Mouse (Mus musculus): Measurements from ENCODE around the gene Pias4. TPM values are rescaled to one million over a fixed set of nuclear protein-coding genes. Genes with fewer than 3 reads are reported as not detected.
A peak's percentile ranks its signal among the peaks of the same experiment; 100 is the strongest.

The Pias4 gene
- polyA plus RNA-seq, 1 experiment, result 47.8 TPM

- TF ChIP-seq CTCF (IDR thresholded peaks at IDR 0.05; ENCODE audit: borderline replicate concordance, extremely low read depth, insufficient read depth, insufficient read length) (peak; percentile 17; the same call in 1 of the 2 replicates), POLR2A (IDR thresholded peaks at IDR 0.05; ENCODE audit: borderline replicate concordance, extremely low read depth, insufficient read depth, insufficient read length, poor library complexity, severe bottlenecking) (peak; percentile 60)
Measured at GRCm38 (mm10) chr10:81135831-81136705, 31.7 kb downstream of the Pias4 start.

GRCm38 (mm10) chr10:81134966-81135681 is 32.6 kb downstream of the Pias4 start, which contains the start of gene Zbtb7a:
TSS of gene Zbtb7a (plus strand) at chr10:81135220.
- TF ChIP-seq CTCF (IDR thresholded peaks at IDR 0.05; ENCODE audit: borderline replicate concordance, extremely low read depth, insufficient read depth, insufficient read length) (no peak), POLR2A (IDR thresholded peaks at IDR 0.05; ENCODE audit: borderline replicate concordance, extremely low read depth, insufficient read depth, insufficient read length, poor library complexity, severe bottlenecking) (no peak)
- DNase-seq (ENCODE audit: low read depth), result peak; percentile 32

More at GRCm38 (mm10) chr10:81135831-81136705, 31.7 kb downstream of the Pias4 start:
- DNase-seq (ENCODE audit: low read depth), result peak; percentile 82

- DNase-seq (ENCODE audit: low read depth), result no peak
- TF ChIP-seq CTCF (IDR thresholded peaks at IDR 0.05; ENCODE audit: borderline replicate concordance, extremely low read depth, insufficient read depth, insufficient read length) (no peak), POLR2A (IDR thresholded peaks at IDR 0.05; ENCODE audit: borderline replicate concordance, extremely low read depth, insufficient read depth, insufficient read length, poor library complexity, severe bottlenecking) (no peak)
Measured at GRCm38 (mm10) chr10:81134181-81134587, 33.5 kb downstream of the Pias4 start.

- TF ChIP-seq CTCF (IDR thresholded peaks at IDR 0.05; ENCODE audit: borderline replicate concordance, extremely low read depth, insufficient read depth, insufficient read length) (no peak), POLR2A (IDR thresholded peaks at IDR 0.05; ENCODE audit: borderline replicate concordance, extremely low read depth, insufficient read depth, insufficient read length, poor library complexity, severe bottlenecking) (no peak)
- no peak for DNase-seq (ENCODE audit: low read depth)
Measured at GRCm38 (mm10) chr10:81123500-81123899, 44.2 kb downstream of the Pias4 start.

GRCm38 (mm10) chr10:81122889-81123288 is 44.8 kb downstream of the Pias4 start:
- no peak for TF ChIP-seq CTCF (IDR thresholded peaks at IDR 0.05; ENCODE audit: borderline replicate concordance, extremely low read depth, insufficient read depth, insufficient read length)
- TF ChIP-seq POLR2A (IDR thresholded peaks at IDR 0.05; ENCODE audit: borderline replicate concordance, extremely low read depth, insufficient read depth, insufficient read length, poor library complexity, severe bottlenecking), result no peak
- no peak for DNase-seq (ENCODE audit: low read depth)

- no peak for DNase-seq (ENCODE audit: low read depth)
- no peak for TF ChIP-seq POLR2A (IDR thresholded peaks at IDR 0.05; ENCODE audit: borderline replicate concordance, extremely low read depth, insufficient read depth, insufficient read length, poor library complexity, severe bottlenecking)
Measured at GRCm38 (mm10) chr10:81120650-81121049, 47.1 kb downstream of the Pias4 start.

- DNase-seq (ENCODE audit: low read depth), result no peak
- TF ChIP-seq POLR2A (IDR thresholded peaks at IDR 0.05; ENCODE audit: borderline replicate concordance, extremely low read depth, insufficient read depth, insufficient read length, poor library complexity, severe bottlenecking) (no peak), CTCF (IDR thresholded peaks at IDR 0.05; ENCODE audit: borderline replicate concordance, extremely low read depth, insufficient read depth, insufficient read length) (no peak)
Measured at GRCm38 (mm10) chr10:81119625-81120024, 48.1 kb downstream of the Pias4 start.

- no peak for DNase-seq (ENCODE audit: low read depth)
- no peak for TF ChIP-seq CTCF (IDR thresholded peaks at IDR 0.05; ENCODE audit: borderline replicate concordance, extremely low read depth, insufficient read depth, insufficient read length)
- no peak for TF ChIP-seq POLR2A (IDR thresholded peaks at IDR 0.05; ENCODE audit: borderline replicate concordance, extremely low read depth, insufficient read depth, insufficient read length, poor library complexity, severe bottlenecking)
Measured at GRCm38 (mm10) chr10:81112946-81113345, 54.8 kb downstream of the Pias4 start.

- TF ChIP-seq CTCF (IDR thresholded peaks at IDR 0.05; ENCODE audit: borderline replicate concordance, extremely low read depth, insufficient read depth, insufficient read length) (no peak), POLR2A (IDR thresholded peaks at IDR 0.05; ENCODE audit: borderline replicate concordance, extremely low read depth, insufficient read depth, insufficient read length, poor library complexity, severe bottlenecking) (no peak)
Measured at GRCm38 (mm10) chr10:81106113-81106721, 61.5 kb downstream of the Pias4 start.

GRCm38 (mm10) chr10:81105565-81106112 is 62.1 kb downstream of the Pias4 start, which contains the start of gene Map2k2:
TSS of gene Map2k2 (plus strand) at chr10:81105915.
- TF ChIP-seq CTCF (IDR thresholded peaks at IDR 0.05; ENCODE audit: borderline replicate concordance, extremely low read depth, insufficient read depth, insufficient read length), result no peak
- peak; percentile 99 for TF ChIP-seq POLR2A (IDR thresholded peaks at IDR 0.05; ENCODE audit: borderline replicate concordance, extremely low read depth, insufficient read depth, insufficient read length, poor library complexity, severe bottlenecking)
- peak; percentile 99 for DNase-seq (ENCODE audit: low read depth)

More at GRCm38 (mm10) chr10:81106113-81106721, 61.5 kb downstream of the Pias4 start:
- peak; percentile 91 for DNase-seq (ENCODE audit: low read depth)

Other genes starting within 250 kb of the Pias4 start
- 58.8 and 72.3 TPM in 2 replicates for gene Lmnb2, start 249.7 kb downstream of the Pias4 start, polyA plus RNA-seq (2012; rRNA removed)
- 8.4 and 8.5 TPM in 2 replicates for gene Gadd45b, start 237.8 kb downstream of the Pias4 start, polyA plus RNA-seq (2012; rRNA removed)
- 13.3 and 13.6 TPM in 2 replicates for gene Gng7, start 153.0 kb downstream of the Pias4 start, polyA plus RNA-seq (2012; rRNA removed)
- 41.5 and 66.5 TPM in 2 replicates for gene Diras1, start 142.3 kb downstream of the Pias4 start, polyA plus RNA-seq (2012; rRNA removed)
- gene Slc39a3, start 130.5 kb downstream of the Pias4 start, polyA plus RNA-seq (2012; rRNA removed), result 70.0 and 77.9 TPM in 2 replicates
- gene Sgta, start 107.7 kb downstream of the Pias4 start, polyA plus RNA-seq (2012; rRNA removed), result 326 and 369 TPM in 2 replicates
- gene Thop1, start 97.9 kb downstream of the Pias4 start, polyA plus RNA-seq (2012; rRNA removed), result 69.5 and 86.1 TPM in 2 replicates
- 0.19 and 0.20 TPM in 2 replicates for gene Creb3l3, start 69.0 kb downstream of the Pias4 start, polyA plus RNA-seq (2012; rRNA removed)
- gene Map2k2, start 62.0 kb downstream of the Pias4 start, polyA plus RNA-seq (2012; rRNA removed), result 203 and 214 TPM in 2 replicates
- 9.2 and 12.7 TPM in 2 replicates for gene Zbtb7a, start 32.7 kb downstream of the Pias4 start, polyA plus RNA-seq (2012; rRNA removed)
- gene Eef2, start 8.7 kb upstream of the Pias4 start, polyA plus RNA-seq (2012; rRNA removed), result 1,504 and 1,952 TPM in 2 replicates
- 82.3 and 88.4 TPM in 2 replicates for gene Dapk3, start 15.1 kb upstream of the Pias4 start, polyA plus RNA-seq (2012; rRNA removed)
- gene 4930442H23Rik, start 15.9 kb upstream of the Pias4 start, polyA plus RNA-seq (2012; rRNA removed), result not detected in 2 replicates
- 0.18 and 0.21 TPM in 2 replicates for gene Nmrk2, start 34.1 kb upstream of the Pias4 start, polyA plus RNA-seq (2012; rRNA removed)
- 134 and 169 TPM in 2 replicates for gene Atcay, start 62.9 kb upstream of the Pias4 start, polyA plus RNA-seq (2012; rRNA removed)
- 59.8 and 63.6 TPM in 2 replicates for gene Zfr2, start 65.2 kb upstream of the Pias4 start, polyA plus RNA-seq (2012; rRNA removed)
- 30.6 and 31.9 TPM in 2 replicates for gene Matk, start 85.0 kb upstream of the Pias4 start, polyA plus RNA-seq (2012; rRNA removed)
- gene Mrpl54, start 99.0 kb upstream of the Pias4 start, polyA plus RNA-seq (2012; rRNA removed), result 67.0 and 72.1 TPM in 2 replicates
- 45.2 and 47.0 TPM in 2 replicates for gene Apba3, start 99.0 kb upstream of the Pias4 start, polyA plus RNA-seq (2012; rRNA removed)
- gene Tjp3, start 123.7 kb upstream of the Pias4 start, polyA plus RNA-seq (2012; rRNA removed), result 4.6 and 4.9 TPM in 2 replicates
- gene Pip5k1c, start 125.0 kb upstream of the Pias4 start, polyA plus RNA-seq (2012; rRNA removed), result 267 and 268 TPM in 2 replicates
- gene Cactin, start 153.2 kb upstream of the Pias4 start, polyA plus RNA-seq (2012; rRNA removed), result 41.4 and 44.3 TPM in 2 replicates
- gene Tbxa2r, start 160.8 kb upstream of the Pias4 start, polyA plus RNA-seq (2012; rRNA removed), result 5.0 and 5.3 TPM in 2 replicates
- gene Gipc3, start 175.3 kb upstream of the Pias4 start, polyA plus RNA-seq (2012; rRNA removed), result 0.05 and 0.16 TPM in 2 replicates
- gene Hmg20b, start 182.6 kb upstream of the Pias4 start, polyA plus RNA-seq (2012; rRNA removed), result 49.5 and 63.8 TPM in 2 replicates
- 13.1 and 15.6 TPM in 2 replicates for gene Mfsd12, start 189.6 kb upstream of the Pias4 start, polyA plus RNA-seq (2012; rRNA removed)
- 0.19 and 0.25 TPM in 2 replicates for gene 4930404N11Rik, start 197.9 kb upstream of the Pias4 start, polyA plus RNA-seq (2012; rRNA removed)
- 154 and 184 TPM in 2 replicates for gene Fzr1, start 210.6 kb upstream of the Pias4 start, polyA plus RNA-seq (2012; rRNA removed)
- gene Dohh, start 216.5 kb upstream of the Pias4 start, polyA plus RNA-seq (2012; rRNA removed), result 64.0 and 67.4 TPM in 2 replicates
- 6.8 and 9.6 TPM in 2 replicates for gene Gm48551, start 216.5 kb upstream of the Pias4 start, polyA plus RNA-seq (2012; rRNA removed)
- gene Gm48552, start 221.1 kb upstream of the Pias4 start, polyA plus RNA-seq (2012; rRNA removed), result 8.7 and 9.4 TPM in 2 replicates
- 3.0 and 4.2 TPM in 2 replicates for gene Smim24, start 225.1 kb upstream of the Pias4 start, polyA plus RNA-seq (2012; rRNA removed)